Mouse (Mus musculus): Measurements from ENCODE around the gene Usp6nl. TPM values are rescaled to one million over a fixed set of nuclear protein-coding genes. Genes with fewer than 3 reads are reported as not detected.

Gene Usp6nl
- total and polyA plus RNA-seq, 3 experiments: 8.9 to 67.1 (median 24.8) TPM

GRCm38 (mm10) chr2:6481966-6482365 lies 159.5 kb downstream of the Usp6nl start:
- Histone ChIP-seq H3K9ac (ENCODE audit: control insufficient read depth, low read depth, low read length, poor library complexity, severe bottlenecking) (no peak overlapping the region), H3K27me3 (ENCODE audit: control insufficient read depth in 1 of 2, insufficient read depth in 2 of 2, low read length in 2 of 2) (peaks cover 0 to 2% of the 10 kb centered on the region in 2 experiments; a peak in 1 of 4 replicates), H3K27ac (ENCODE audit: control insufficient read depth, low read depth, low read length) (no peak overlapping the region), H3K79me2 (ENCODE audit: control insufficient read depth, insufficient read depth, low read length, poor library complexity) (no peaks in the 10 kb centered on the region), H3K36me3 (ENCODE audit: control insufficient read depth in 1 of 2, insufficient read depth in 2 of 2, low read length in 2 of 2) (no peaks in the 10 kb centered on the region), H3K4me1 (ENCODE audit: control insufficient read depth in 1 of 2, insufficient read depth in 2 of 2, low read length in 2 of 2) (peaks cover 0 to 3% of the 10 kb centered on the region in 2 experiments; a peak in 1 of 4 replicates), H3K4me3 (ENCODE audit: control insufficient read depth in 1 of 2, insufficient read depth in 1 of 2, low read depth in 2 of 2, low read length in 2 of 2) (no peak overlapping the region), H3K9me3 (replicated peaks; ENCODE audit: insufficient read depth, low read length) (no peaks in the 10 kb centered on the region)
- no peak for DNase-seq (ENCODE audit: low read depth, low spot score)
- TF ChIP-seq BHLHE40 (IDR thresholded peaks at IDR 0.05; ENCODE audit: borderline replicate concordance, low read depth, low read length) (no peak), ZC3H11A (IDR thresholded peaks at IDR 0.05; ENCODE audit: low read depth, low read length) (no peak), MXI1 (IDR thresholded peaks at IDR 0.05; ENCODE audit: low read depth, low read length) (no peak), POLR2AphosphoS5 (IDR thresholded peaks at IDR 0.05; ENCODE audit: borderline replicate concordance, low read depth, low read length) (no peak), MAFK (IDR thresholded peaks at IDR 0.05; ENCODE audit: borderline replicate concordance, low read depth, low read length) (no peak), UBTF (IDR thresholded peaks at IDR 0.05; ENCODE audit: borderline replicate concordance, insufficient read depth, low read depth, low read length) (no peak), MEF2A (IDR thresholded peaks at IDR 0.05; ENCODE audit: extremely low read depth, insufficient replicate concordance, low read depth, low read length, poor library complexity, severe bottlenecking) (no peak), ELF1 (IDR thresholded peaks at IDR 0.05; ENCODE audit: low read depth, low read length) (no peak), MAZ (IDR thresholded peaks at IDR 0.05; ENCODE audit: low read depth, low read length) (no peak), ZKSCAN1 (IDR thresholded peaks at IDR 0.05; ENCODE audit: low read depth, low read length) (no peak), POLR2AphosphoS2 (IDR thresholded peaks at IDR 0.05; ENCODE audit: low read length) (no peak), EP300 (IDR thresholded peaks at IDR 0.05; ENCODE audit: low read depth in 1 of 2, low read length in 2 of 2) (no peak), TCF12 (IDR thresholded peaks at IDR 0.05; ENCODE audit: low read depth, low read length) (no peak), ZNF384 (IDR thresholded peaks at IDR 0.05; ENCODE audit: low read depth, low read length) (no peak), RAD21 (IDR thresholded peaks at IDR 0.05; ENCODE audit: low read depth, low read length) (no peak), TAL1 (IDR thresholded peaks at IDR 0.05; ENCODE audit: low read length) (no peak), MAX (IDR thresholded peaks at IDR 0.05; ENCODE audit: low read length) (no peak)

DNA sequence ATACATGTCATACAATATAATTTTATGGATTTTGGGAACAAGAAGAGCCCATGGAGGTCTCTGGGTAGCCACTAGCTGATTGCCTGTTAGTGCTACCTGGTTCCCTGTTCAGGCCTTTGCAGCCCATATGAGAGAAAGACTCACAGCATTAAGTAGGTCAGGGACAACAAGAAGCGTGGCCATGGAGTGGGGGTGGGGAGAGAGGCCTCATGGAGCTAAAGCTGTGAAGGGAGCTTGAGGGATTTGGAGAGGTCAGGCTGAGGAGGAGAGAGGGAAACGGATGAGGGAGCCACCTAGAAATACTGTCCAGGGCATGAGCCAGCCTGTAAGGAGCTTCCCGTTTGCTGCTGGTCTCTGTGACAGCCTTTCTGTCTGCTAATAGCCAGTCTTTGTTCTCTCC lies 159.9 kb downstream of the Usp6nl start:
- Histone ChIP-seq H3K9ac (ENCODE audit: control insufficient read depth, low read depth, low read length, poor library complexity, severe bottlenecking) (no peak overlapping the region), H3K36me3 (ENCODE audit: control insufficient read depth in 1 of 2, insufficient read depth in 2 of 2, low read length in 2 of 2) (no peaks in the 10 kb centered on the region), H3K4me3 (ENCODE audit: control insufficient read depth in 1 of 2, insufficient read depth in 1 of 2, low read depth in 2 of 2, low read length in 2 of 2) (no peak overlapping the region), H3K79me2 (ENCODE audit: control insufficient read depth, insufficient read depth, low read length, poor library complexity) (no peaks in the 10 kb centered on the region), H3K27ac (ENCODE audit: control insufficient read depth, low read depth, low read length) (no peak overlapping the region), H3K4me1 (ENCODE audit: control insufficient read depth in 1 of 2, insufficient read depth in 2 of 2, low read length in 2 of 2) (peaks cover 0 to 3% of the 10 kb centered on the region in 2 experiments; a peak in 1 of 4 replicates), H3K27me3 (ENCODE audit: control insufficient read depth in 1 of 2, insufficient read depth in 2 of 2, low read length in 2 of 2) (peaks cover 0 to 2% of the 10 kb centered on the region in 2 experiments; a peak in 1 of 4 replicates), H3K9me3 (replicated peaks; ENCODE audit: insufficient read depth, low read length) (no peaks in the 10 kb centered on the region)
- DNase-seq (ENCODE audit: low read depth, low spot score): no peak
- TF ChIP-seq ZC3H11A (IDR thresholded peaks at IDR 0.05; ENCODE audit: low read depth, low read length) (no peak), POLR2AphosphoS2 (IDR thresholded peaks at IDR 0.05; ENCODE audit: low read length) (no peak), ELF1 (IDR thresholded peaks at IDR 0.05; ENCODE audit: low read depth, low read length) (no peak), EP300 (IDR thresholded peaks at IDR 0.05; ENCODE audit: low read depth in 1 of 2, low read length in 2 of 2) (no peak), TBP (IDR thresholded peaks at IDR 0.05; ENCODE audit: low read depth, low read length) (no peak), MXI1 (IDR thresholded peaks at IDR 0.05; ENCODE audit: low read depth, low read length) (no peak)
